Mouse (Mus musculus): ENCODE measurements at regions not wholly inside any gene's neighbourhood (a gene's known extent, or its start where the extent isn't known, plus 50 kb on each side); places are given as distances from the start of the nearest gene placed in this dataset.

- no peak overlapping the region for H3K4me3 ChIP-seq (replicated peaks in 1 of 3; ENCODE audit: low read depth in 2 of 3, low read length in 2 of 3, poor library complexity in 1 of 3)
- in situ Hi-C loops (cut with MboI; ENCODE audit: low pct_ligation_motif_present, low pct_unique_long_range_greater_than_20kb, low sequenced_read_pairs): no loop called here
- dilution Hi-C loops (cut with MboI; ENCODE audit: extremely low pct_ligation_motif_present, extremely low pct_unique_long_range_greater_than_20kb, low sequenced_read_pairs): no loop called here
Measured at GRCm38 (mm10) chr11:114551262-114551661, 117.1 kb upstream of the Rpl38 start.

GRCm38 (mm10) chr11:114548658-114549057, 119.7 kb upstream of the Rpl38 start:
- in situ Hi-C loops (cut with MboI; ENCODE audit: low pct_ligation_motif_present, low pct_unique_long_range_greater_than_20kb, low sequenced_read_pairs): no loop called here
- dilution Hi-C loops (cut with MboI; ENCODE audit: extremely low pct_ligation_motif_present, extremely low pct_unique_long_range_greater_than_20kb, low sequenced_read_pairs): no loop called here
- DNase-seq (ENCODE audit: extremely low read depth): no peak

More at GRCm38 (mm10) chr11:114551262-114551661, 117.1 kb upstream of the Rpl38 start:
- no peaks in the 10 kb centered on the region for H3K79me2 ChIP-seq (replicated peaks; ENCODE audit: control insufficient read depth, extremely low read depth, insufficient read depth, poor library complexity, severe bottlenecking)
- H3K4me2 ChIP-seq (ENCODE audit: insufficient read depth, low read depth, poor library complexity, severe bottlenecking): no peak overlapping the region
- H3K4me1 ChIP-seq (ENCODE audit: control insufficient read depth in 1 of 2, insufficient read depth in 2 of 2): peaks cover 0 to 3% of the 10 kb centered on the region in 2 experiments; a peak in 1 of 4 replicates
- TF ChIP-seq ZNF384 (IDR thresholded peaks at IDR 0.05; ENCODE audit: low read depth, low read length): no peak
- TF ChIP-seq BHLHE40 (IDR thresholded peaks at IDR 0.05; ENCODE audit: low read depth, low read length): no peak
- no peak for TF ChIP-seq KAT2A (IDR thresholded peaks at IDR 0.05; ENCODE audit: insufficient replicate concordance, low read length)
- no peak for TF ChIP-seq MAZ (IDR thresholded peaks at IDR 0.05; ENCODE audit: low read depth, low read length)
- TF ChIP-seq USF1 (IDR thresholded peaks at IDR 0.05; ENCODE audit: low read depth, low read length): no peak
- TF ChIP-seq HCFC1 (IDR thresholded peaks at IDR 0.05; ENCODE audit: low read depth, low read length): no peak
- TF ChIP-seq USF2 (conservative IDR thresholded peaks at IDR 0.05; ENCODE audit: low read depth, low read length): no peak
- no peak for TF ChIP-seq CHD1 (IDR thresholded peaks at IDR 0.05; ENCODE audit: low read depth, low read length)
- no peak for TF ChIP-seq PAX5 (IDR thresholded peaks at IDR 0.05; ENCODE audit: low read length)
- TF ChIP-seq SIN3A (IDR thresholded peaks at IDR 0.05; ENCODE audit: low read length): no peak
- TF ChIP-seq E2F4 (IDR thresholded peaks at IDR 0.05; ENCODE audit: insufficient replicate concordance, low read depth, low read length): no peak
- TF ChIP-seq MAFK (IDR thresholded peaks at IDR 0.05; ENCODE audit: insufficient replicate concordance, low read length): no peak
- no peak for TF ChIP-seq TCF12 (IDR thresholded peaks at IDR 0.05; ENCODE audit: low read depth, low read length)
- TF ChIP-seq NELFE (IDR thresholded peaks at IDR 0.05; ENCODE audit: low read depth, low read length): no peak
- no peak for TF ChIP-seq RCOR1 (conservative IDR thresholded peaks at IDR 0.05; ENCODE audit: low read depth, low read length)
- TF ChIP-seq ZKSCAN1 (IDR thresholded peaks at IDR 0.05; ENCODE audit: borderline replicate concordance, low read depth, low read length): no peak
- no peak for TF ChIP-seq CTCF (conservative IDR thresholded peaks at IDR 0.05 in 1 of 2, IDR thresholded peaks at IDR 0.05 in 1 of 2; ENCODE audit: low read depth in 2 of 2, low read length in 2 of 2)
- H3K27me3 ChIP-seq (replicated peaks): peaks cover 75% of the 10 kb centered on the region
- no peak overlapping the region for H3K27ac ChIP-seq (ENCODE audit: insufficient read depth, low read depth)
- DNase-seq (ENCODE audit: extremely low read depth): no peak
- no peak overlapping the region for H3K9ac ChIP-seq (ENCODE audit: insufficient read depth, low read depth)
- no peaks in the 10 kb centered on the region for H3K9me3 ChIP-seq (replicated peaks; ENCODE audit: low read length)
- H3K36me3 ChIP-seq (replicated peaks in 1 of 2; ENCODE audit: control insufficient read depth in 1 of 2, insufficient read depth in 1 of 2, low read length in 1 of 2): no peaks in the 10 kb centered on the region

More at GRCm38 (mm10) chr11:114548658-114549057, 119.7 kb upstream of the Rpl38 start:
- H3K4me1 ChIP-seq (ENCODE audit: control insufficient read depth in 1 of 2, insufficient read depth in 2 of 2): no peaks in the 10 kb centered on the region
- H3K36me3 ChIP-seq (replicated peaks in 1 of 2; ENCODE audit: control insufficient read depth in 1 of 2, insufficient read depth in 1 of 2, low read length in 1 of 2): no peaks in the 10 kb centered on the region
- no peaks in the 10 kb centered on the region for H3K79me2 ChIP-seq (replicated peaks; ENCODE audit: control insufficient read depth, extremely low read depth, insufficient read depth, poor library complexity, severe bottlenecking)
- H3K9me3 ChIP-seq (replicated peaks; ENCODE audit: low read length): no peaks in the 10 kb centered on the region
- no peak overlapping the region for H3K4me3 ChIP-seq (replicated peaks in 1 of 3; ENCODE audit: low read depth in 2 of 3, low read length in 2 of 3, poor library complexity in 1 of 3)
- peaks cover 82% of the 10 kb centered on the region for H3K27me3 ChIP-seq (replicated peaks)
- no peak overlapping the region for H3K4me2 ChIP-seq (ENCODE audit: insufficient read depth, low read depth, poor library complexity, severe bottlenecking)
- no peak overlapping the region for H3K9ac ChIP-seq (ENCODE audit: insufficient read depth, low read depth)
- no peak overlapping the region for H3K27ac ChIP-seq (ENCODE audit: insufficient read depth, low read depth)
- TF ChIP-seq EP300 (IDR thresholded peaks at IDR 0.05; ENCODE audit: low read length): no peak
- no peak for TF ChIP-seq UBTF (IDR thresholded peaks at IDR 0.05; ENCODE audit: low read depth, low read length)
- no peak for TF ChIP-seq PAX5 (IDR thresholded peaks at IDR 0.05; ENCODE audit: low read length)
- TF ChIP-seq ZC3H11A (IDR thresholded peaks at IDR 0.05; ENCODE audit: low read depth, low read length): no peak
- TF ChIP-seq KAT2A (IDR thresholded peaks at IDR 0.05; ENCODE audit: insufficient replicate concordance, low read length): no peak
- TF ChIP-seq JUN (IDR thresholded peaks at IDR 0.05; ENCODE audit: insufficient read depth, low read depth, low read length): no peak
- no peak for TF ChIP-seq CHD1 (IDR thresholded peaks at IDR 0.05; ENCODE audit: low read depth, low read length)
- no peak for TF ChIP-seq ZMIZ1 (IDR thresholded peaks at IDR 0.05; ENCODE audit: low read depth, low read length)
- no peak for TF ChIP-seq NELFE (IDR thresholded peaks at IDR 0.05; ENCODE audit: low read depth, low read length)

Measured in CH12.LX (cell line).